Mouse (Mus musculus) bone marrow macrophage, adult 2 months (primary cell): ENCODE measurements around the gene Klra9. TPM values are rescaled to one million over a fixed set of nuclear protein-coding genes. Genes with fewer than 3 reads are reported as not detected.
"Not testable (repeated sequence)": the region's sequence is repeated elsewhere in the genome, so short reads cannot be mapped to it uniquely, and the experiment has no call there.

ENCODE experiments used
- H3K27ac ChIP-seq: 2 replicates; pipeline ENCODE4 v1.5.1; 2012; ENCODE audit warnings: low read depth, low read length; ENCODE audit not compliant: insufficient read depth
- H3K4me1 ChIP-seq: 2 replicates; pipeline ENCODE4 v1.6.1; 2012; ENCODE audit warnings: low read length; ENCODE audit not compliant: control insufficient read depth, insufficient read depth
- H3K4me3 ChIP-seq: 2 replicates; pipeline ENCODE4 v1.5.1; 2012; ENCODE audit warnings: mild to moderate bottlenecking, low read length, moderate library complexity; ENCODE audit not compliant: insufficient read depth
- CTCF ChIP-seq: IDR thresholded peaks from 2 replicates; pipeline ENCODE4 v1.5.1; 2012; ENCODE audit warnings: low read depth, mild to moderate bottlenecking, low read length, moderate library complexity
- POLR2A ChIP-seq: IDR thresholded peaks from 2 replicates; pipeline ENCODE4 v1.6.1; 2012; ENCODE audit warnings: mild to moderate bottlenecking, low read depth, low read length, borderline replicate concordance
- polyA plus RNA-seq: library from polyadenylated mRNA; stranded (reverse); fragments of >200 nt; gene quantifications from 2 replicates; pipeline ENCODE4 v1.2.4, GENCODE M21; 2012; ENCODE audit not compliant: missing spikeins, insufficient read depth, insufficient read length

Klra9 gene
- polyA plus RNA-seq = not detected in 2 replicates

DNA sequence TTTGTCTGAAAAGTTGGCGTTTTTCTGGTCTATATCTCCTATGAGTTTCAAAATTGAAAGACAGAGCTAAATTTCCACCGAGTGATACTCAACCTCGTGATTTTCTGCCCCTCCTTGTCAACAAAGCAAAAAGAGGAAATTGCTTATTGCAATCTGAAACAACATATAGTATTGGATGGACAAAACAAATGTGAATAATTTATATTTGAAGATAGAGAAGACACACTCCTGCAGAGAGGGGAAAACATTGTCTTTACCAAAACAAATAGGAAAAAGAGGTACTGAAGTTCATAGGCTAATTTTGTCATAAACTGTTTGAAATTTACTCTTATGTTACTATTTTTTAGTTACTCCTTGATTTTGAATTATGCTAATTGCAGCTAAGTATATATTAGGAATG lies at the start of gene Klra9:
Gene Klra9, minus strand, starts transcription at position 101 of the 400 bp plus-strand sequence.
- not testable (repeated sequence) for H3K4me1 ChIP-seq, H3K4me3 ChIP-seq, H3K27ac ChIP-seq

DNA sequence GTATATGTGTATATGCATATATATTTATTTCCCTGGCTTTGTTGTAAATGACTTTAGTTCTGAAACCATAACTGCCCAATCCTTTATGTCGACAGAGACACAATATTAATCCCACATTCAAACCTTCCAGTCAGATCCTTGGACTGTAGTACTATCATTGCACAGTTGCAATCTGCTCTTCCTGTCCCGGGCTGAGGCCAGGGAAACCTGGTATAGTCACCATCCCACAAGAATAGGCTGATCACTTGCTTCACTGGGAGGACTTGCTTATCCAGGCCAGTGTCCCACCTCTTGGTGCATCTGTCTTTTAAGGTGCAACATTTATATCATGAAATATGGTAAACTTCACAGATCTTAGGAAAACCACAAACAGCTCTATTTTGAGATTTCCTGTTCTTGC lies 44.6 kb upstream of the Klra9 start:
- Histone ChIP-seq H3K4me1 (peaks cover 2% of the 10 kb centered on the region; the same call in 1 of the 2 replicates), H3K27ac (no peak overlapping the region), H3K4me3 (no peak overlapping the region)
- TF ChIP-seq CTCF (no peak), POLR2A (no peak)

DNA sequence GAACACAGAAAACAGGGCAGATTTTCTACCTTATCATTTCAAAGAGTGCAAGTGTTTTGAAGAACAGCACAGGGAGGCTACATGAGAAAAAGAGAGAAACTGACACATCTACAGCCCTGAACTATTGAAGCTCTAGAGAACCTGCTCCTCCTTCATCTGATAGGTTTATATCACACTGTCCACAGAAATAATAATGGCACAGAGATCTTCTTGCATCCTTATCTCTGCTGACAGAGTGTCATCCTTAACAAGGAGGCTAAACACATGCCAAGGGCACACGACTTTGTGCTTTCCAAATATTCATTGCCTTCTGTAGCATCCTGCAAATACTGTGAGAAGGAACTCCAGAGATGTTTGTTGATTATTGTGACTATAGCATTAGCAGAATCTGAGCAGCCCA lies 43.7 kb upstream of the Klra9 start:
- H3K4me3 ChIP-seq = no peak overlapping the region
- no peak overlapping the region for H3K27ac ChIP-seq
- H3K4me1 ChIP-seq = peaks cover 2% of the 10 kb centered on the region; the same call in 1 of the 2 replicates
- TF ChIP-seq CTCF = no peak
- TF ChIP-seq POLR2A = no peak

DNA sequence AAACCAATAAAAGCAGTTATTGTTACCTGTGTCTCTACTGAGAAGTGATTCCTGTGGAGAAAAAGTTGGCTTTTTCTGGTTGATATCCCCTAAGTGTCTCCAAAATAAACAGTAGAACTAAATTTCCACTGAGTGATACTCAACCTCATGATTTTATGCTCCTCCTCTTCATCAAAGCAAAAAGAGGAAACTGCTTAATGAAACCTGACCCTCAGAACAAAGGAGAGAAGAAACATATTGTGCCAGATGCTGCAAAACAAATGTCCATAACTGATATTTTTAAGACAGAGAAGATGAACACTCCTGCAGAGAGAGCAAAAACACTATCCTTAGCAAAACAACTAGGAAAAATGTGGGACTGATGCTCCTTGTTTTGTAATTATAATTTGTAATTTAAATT lies 40.3 kb upstream of the Klra9 start, which contains the start of gene Klra7:
Gene Klra7, minus strand, starts transcription at position 101 of the 400 bp plus-strand sequence.
- Histone ChIP-seq H3K4me1 (peaks cover 2% of the 10 kb centered on the region; the same call in 1 of the 2 replicates), H3K4me3 (no peak within 1 kb of the TSS), H3K27ac (no peak within 1 kb of the TSS)
- no peak for TF ChIP-seq CTCF
- TF ChIP-seq POLR2A = no peak

DNA sequence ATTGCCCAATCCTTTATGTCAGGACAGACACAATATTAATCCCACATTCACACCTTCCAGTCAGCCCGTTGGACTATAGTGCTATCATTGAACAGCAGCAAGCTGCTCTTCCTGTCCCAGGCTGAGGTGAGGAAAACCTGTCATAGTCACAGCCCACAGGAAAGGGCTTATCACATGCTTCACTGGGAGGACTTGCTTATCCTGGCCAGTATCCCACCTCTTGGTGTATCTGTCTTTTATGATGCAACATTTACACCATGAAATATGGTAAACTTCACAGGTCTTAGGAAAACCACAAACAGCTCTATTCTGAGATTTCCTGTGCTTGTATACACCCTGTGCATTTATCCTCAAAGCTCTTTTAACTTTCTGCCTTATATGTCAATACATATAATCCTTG lies 4.5 kb upstream of the Klra9 start:
- H3K4me1 ChIP-seq, H3K4me3 ChIP-seq: not testable (repeated sequence)

DNA sequence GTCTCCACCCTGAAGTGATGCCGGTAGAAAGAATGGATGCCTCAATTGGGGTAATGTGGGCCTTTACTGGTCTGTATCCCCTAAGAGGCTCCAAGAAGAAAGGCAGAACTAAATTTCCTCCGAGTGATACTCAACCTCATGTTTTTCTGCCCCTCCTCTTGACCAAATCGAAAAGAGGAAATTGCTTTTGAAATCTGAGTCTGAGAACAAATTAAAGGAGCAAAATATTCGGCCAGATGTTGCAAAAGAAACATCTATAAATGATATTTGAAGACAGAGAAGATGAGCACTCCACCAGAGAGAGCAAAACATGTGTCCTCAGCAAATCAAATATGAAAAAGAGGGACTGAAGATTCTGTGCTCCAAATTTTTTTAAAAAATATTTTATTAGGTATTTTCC lies 63.1 kb downstream of the Klra9 start, which contains the start of gene Klra8:
Gene Klra8, minus strand, starts transcription at position 101 of the 400 bp plus-strand sequence.
- H3K4me3 ChIP-seq, H3K4me1 ChIP-seq, H3K27ac ChIP-seq: not testable (repeated sequence)

More for the DNA sequence above, 4.5 kb upstream of the Klra9 start:
- not testable (repeated sequence) for H3K27ac ChIP-seq

Other genes starting within 250 kb of the Klra9 start
- not detected in 2 replicates for gene Klra6, start 166.2 kb downstream of the Klra9 start, polyA plus RNA-seq
- not detected in 2 replicates for gene Klra4, start 125.8 kb downstream of the Klra9 start, polyA plus RNA-seq
- not detected in 2 replicates for gene Klra8, start 63.2 kb downstream of the Klra9 start, polyA plus RNA-seq
- gene Klra7, start 40.2 kb upstream of the Klra9 start, polyA plus RNA-seq = not detected in 2 replicates
- gene Klra10, start 88.8 kb upstream of the Klra9 start, polyA plus RNA-seq = not detected in 2 replicates
- 0.56 and 2.7 TPM in 2 replicates for gene Klra3, start 144.5 kb upstream of the Klra9 start, polyA plus RNA-seq
- gene Klra1, start 193.8 kb upstream of the Klra9 start, polyA plus RNA-seq = not detected in 2 replicates